Mouse (Mus musculus) lung, postnatal 14 days (tissue): Measurements from ENCODE around the gene Zmynd15.
A peak's percentile ranks its signal among the peaks of the same experiment; 100 is the strongest.
"Not testable (repeated sequence)": the region's sequence is repeated elsewhere in the genome, so short reads cannot be mapped to it uniquely, and the experiment has no call there.

Experiments used
- DNase-seq: peaks from one replicate; pipeline ENCODE4 v3.0.0; 2021

Gene Zmynd15

DNA sequence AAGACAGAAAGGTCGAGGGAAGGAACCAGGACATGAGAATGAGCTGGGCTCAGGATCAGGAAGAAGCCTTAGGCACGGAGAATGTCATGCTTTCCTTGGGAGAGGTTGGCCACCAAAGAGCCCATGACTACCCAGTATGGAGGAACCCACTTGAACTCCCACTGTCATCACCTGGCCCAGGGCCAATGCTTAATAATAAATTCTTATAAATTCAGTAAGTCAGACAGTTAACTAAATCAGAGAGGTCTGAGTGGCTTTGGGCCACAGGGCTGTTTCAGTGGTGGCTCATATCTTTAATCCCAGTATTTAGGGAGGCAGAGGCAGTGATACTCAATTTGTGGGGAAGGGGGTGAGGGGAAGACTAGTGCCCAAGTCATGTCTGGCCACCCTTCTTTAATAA, 8.3 kb upstream of the Zmynd15 start:
- no peak for DNase-seq

DNA sequence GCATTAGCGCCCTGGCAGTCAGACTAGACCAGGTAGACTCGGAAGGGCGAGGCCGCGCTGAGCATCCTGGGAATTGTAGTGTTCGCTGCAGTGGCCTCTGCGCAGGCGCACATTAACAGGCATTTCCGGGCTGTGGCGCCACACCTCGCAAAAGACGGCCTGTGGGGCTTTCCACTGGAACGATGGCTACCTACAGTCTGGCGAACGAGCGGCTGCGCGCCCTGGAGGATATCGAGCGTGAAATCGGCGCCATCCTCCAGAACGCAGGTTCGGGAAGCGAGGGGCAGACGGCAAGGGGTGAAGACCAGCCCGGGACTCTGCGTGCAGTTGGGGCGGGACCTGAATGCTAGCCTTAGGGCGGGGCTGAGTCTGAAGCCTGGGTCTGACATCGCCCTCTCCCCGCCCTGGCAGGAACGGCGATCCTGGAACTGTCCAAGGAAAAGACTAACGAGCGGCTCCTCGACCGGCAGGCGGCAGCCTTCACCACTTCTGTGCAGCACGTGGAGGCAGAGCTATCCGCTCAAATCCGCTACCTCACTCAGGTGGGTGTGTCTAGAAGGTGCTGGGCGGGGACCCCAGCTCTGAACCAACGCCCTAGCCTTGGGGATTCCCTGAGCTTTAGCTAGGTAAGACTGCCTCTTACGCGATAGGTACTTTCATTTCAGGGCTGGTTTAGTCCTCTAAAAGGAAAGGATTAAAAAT, 7.3 kb upstream of the Zmynd15 start, which contains the start of gene Med11:
TSS of gene Med11 (plus strand) at position 123 of the 702 bp plus-strand sequence.
- peak; percentile 98 for DNase-seq

DNA sequence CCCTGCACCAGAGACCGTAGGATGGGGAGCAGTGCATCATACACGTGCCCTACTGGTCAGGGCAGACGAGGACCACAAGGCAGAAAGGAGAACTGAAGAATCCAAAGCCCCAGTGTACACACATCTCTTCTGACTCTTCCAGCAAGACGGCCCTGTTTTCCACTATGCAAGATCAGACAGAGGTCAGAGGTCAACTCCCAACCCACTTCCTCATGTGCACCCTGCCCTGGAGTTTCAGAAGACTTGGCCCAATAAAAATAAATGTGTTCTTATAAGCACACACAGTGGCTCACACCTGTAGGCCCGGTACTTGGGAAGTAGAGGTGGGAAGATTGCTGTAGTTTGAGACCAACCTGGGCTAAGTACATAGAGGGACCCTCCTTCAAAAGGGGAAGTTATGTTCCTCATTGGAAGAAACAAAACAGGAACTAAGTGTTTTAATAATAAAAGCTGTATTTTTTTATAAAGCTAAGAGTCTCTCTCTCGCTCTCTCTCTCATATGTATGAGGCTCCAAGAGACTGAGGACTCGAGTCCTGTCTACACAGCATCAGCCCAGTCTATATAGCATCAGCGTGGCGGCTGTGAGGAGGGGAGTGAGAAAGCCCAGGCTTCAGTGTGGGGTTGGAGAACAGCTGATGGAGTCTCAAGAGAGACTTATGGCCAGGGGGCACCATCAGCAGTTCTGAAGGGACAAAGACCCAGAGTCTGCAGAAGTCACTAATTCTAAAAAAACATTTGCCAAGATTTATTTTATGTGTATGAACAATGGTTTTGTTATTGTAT, 5.8 kb upstream of the Zmynd15 start:
- DNase-seq, result no peak

DNA sequence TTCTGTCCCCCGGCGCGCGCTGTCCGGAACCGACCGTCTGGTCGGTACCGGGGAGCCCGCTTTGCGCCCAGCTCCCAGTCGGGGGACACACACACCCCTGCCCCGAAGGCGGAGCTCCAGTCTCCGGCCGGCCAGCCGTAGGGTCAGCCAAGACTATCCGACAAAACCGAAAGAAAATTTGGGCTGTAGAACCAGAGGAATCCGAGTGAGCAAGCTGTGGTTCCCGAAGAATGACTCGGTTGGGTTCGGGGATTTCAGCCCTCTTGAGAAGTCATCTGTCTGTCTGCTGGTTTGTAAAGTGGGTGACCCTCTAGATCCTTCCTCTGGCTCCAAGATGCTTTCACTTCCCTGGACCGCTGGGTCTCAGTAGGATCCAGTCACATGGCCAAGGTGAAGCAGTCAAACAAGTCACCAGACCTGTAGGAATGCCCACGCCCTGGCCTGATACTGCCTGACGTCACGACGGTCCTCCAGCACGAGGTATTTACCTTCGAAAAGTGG, 418 bp downstream of the Zmynd15 start, which contains the start of gene Cxcl16:
TSS of gene Cxcl16 (minus strand) at position 384 of the 501 bp plus-strand sequence.
- peak; percentile 60 for DNase-seq

DNA sequence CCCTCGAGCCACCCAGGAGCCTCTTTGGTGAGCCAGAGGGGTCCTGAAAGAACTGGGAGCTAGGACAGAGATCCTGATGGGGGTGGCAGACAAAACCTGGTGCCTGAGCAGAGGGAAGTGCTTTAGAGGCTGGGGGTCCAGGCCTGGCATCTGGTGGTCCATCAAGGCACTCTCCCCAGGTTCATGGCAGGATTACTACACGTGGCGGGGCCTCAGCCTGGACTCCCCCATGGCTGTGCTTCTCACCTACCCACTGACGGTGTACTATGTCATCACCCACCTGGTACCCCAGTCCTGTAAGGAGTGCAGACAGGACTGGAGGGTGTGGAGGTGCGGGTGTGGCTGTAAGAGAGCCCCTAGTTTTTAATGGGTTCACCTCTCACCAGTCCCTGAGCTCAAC, 4.7 kb downstream of the Zmynd15 start:
- no peak for DNase-seq

DNA sequence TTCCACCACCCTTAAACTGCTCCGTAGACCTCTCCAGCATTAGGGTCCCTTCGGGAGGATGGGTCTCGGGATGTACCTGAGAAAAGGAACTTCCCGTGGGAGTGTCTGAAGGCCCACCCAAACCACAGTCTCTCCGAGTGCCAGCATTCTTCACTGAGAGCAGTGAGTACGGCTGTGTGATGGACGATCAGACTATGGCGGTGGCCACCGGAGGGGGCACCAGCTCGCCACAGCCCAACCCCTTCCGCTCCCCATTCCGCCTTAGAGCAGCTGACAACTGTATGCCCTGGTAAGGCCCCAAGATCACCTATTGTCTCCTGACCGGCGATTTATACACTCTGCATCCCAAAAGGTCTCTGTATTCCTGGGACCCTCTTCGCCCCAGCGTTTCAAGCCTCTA, 6.0 kb downstream of the Zmynd15 start:
- no peak for DNase-seq

DNA sequence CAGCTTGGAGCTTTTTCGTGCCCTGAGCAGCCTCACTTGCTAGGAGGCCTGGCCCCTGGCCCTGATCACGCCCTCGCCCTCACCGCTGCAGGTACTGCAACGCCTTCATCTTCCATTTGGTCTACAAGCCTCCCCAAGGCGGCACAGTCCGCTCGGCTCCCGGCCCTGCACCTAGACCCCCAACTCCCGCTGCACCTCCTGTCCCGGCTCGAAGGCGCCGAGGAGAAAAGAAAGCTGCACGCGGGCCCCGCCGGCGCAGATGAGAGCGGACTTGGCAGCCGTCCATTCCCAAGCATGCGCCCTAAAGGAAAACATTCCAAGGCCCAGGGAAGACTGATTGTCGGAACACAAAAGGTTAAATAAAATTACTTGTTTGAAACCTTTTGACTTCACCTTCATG, 6.6 kb downstream of the Zmynd15 start:
- DNase-seq, result peak; percentile 56

DNA sequence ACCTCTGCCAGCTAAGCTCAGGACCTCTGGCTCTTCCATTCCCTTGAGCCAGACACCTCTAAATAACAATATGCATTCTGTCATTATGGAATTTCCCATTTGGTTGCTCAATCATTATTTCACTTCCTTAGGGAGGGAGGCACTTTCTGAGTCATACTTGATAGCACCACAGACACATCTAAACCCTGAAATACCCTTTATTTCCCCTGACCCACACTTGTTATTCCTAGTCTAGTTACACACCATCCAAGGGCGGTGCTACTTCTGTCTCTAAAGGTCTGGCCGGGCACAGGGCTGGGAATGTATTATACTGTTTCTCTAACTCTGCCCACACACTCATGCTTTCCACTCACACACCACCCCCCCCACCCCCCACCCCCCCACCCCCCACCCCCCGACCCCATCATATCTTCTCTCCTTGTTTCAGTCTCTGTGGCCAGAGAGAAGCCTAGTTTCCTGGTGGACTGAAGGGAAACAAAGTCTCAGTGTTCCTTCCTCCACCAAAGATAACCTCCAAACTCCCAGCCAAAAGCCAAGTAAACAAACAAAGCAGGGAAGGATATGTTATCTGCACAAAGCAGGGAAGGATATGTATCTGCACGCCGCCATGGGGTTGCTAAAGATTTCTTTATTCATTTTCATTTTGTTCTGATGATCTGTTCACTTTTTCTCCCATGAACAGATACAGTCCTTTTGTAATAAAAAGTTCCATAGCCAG, 8.8 kb downstream of the Zmynd15 start:
- DNase-seq, result no peak

DNA sequence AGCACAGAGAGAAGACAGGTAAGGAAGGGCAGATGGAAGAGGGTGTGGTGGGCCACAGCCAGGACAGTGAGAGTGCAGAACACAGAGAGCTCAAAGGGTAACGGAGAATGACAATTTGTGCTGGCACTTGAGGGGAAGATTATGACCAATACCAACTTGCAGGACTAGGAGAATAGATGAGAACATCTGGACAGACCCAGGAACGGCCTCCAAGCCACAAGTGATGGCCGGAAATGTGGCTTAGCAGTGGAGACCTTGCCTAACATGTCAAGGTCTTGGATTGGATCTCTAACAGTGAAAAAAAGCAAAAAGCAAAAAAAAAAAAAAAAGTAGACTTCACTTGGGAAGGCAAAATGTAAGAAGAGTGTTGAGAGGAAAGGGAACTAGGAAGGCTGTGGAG, 10.5 kb downstream of the Zmynd15 start:
- no peak for DNase-seq

DNA sequence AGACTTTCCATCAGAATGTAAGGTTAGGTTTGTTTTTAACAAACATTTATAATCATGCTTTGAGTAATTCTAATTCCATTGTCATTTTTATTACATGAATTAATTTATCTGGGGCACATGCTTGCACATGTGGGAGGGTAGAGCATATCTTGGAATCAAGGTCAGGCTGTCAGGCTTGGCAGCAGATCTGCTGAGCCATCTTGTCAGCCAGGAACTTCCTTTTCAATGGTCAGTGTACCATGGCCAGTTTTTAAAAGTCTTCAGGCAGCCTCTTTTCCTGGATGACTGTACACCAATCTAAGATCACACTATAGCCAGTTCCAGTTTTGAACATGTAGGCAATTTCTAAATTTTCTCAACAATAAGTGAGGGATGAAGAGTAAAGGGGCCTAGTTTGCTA, 13.5 kb downstream of the Zmynd15 start:
- no peak for DNase-seq

DNA sequence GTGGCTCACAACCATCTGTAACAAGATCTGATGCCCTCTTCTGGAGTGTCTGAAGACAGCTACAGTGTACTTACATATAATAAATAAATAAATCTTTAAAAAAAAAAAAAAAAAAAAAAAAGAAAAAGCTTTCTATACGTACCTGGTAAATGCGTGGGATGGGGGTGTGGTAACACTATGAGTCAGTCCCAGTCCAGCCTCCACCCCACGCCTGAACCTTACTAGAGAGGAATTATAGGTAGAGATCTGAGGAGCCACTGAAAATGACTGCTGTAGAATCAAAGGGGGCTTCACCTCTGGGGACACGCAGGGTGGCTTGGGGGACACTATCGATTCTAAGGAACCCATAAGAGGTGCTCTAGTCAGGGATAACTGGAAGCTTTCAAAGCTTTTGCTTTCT, 14.1 kb downstream of the Zmynd15 start:
- not testable (repeated sequence) for DNase-seq

DNA sequence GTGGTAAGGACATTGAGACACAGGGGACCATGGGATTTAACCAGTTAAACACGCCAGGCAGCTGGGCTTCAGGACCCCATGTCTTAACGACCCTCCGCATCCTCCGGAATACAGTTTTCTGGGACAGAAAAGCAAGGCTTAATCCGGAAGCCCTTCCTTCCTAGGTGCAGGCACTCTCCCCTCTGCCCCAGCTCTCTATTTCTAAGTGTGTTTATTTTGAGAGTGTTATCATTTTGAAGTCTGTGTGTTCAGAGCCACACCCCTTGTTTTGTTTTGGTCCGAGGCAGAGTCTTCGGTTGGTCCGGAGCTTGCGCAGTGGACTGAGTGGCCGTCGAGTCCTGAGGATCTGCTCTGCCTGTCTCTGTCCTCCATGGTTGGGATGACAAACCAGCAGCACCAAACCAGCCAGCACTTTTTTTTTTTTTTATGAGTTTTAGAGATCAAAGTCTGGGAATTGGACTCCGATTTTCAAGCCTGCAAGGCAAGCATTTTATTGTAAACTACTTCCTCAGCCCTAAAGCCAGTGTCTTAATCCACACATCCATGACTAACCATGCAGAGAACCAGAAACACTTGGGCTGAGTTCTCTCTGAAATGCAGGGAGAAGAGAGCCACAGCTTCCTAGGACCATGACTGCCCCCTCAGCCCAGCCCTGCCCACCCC, 15.8 kb downstream of the Zmynd15 start:
- DNase-seq, result no peak

DNA sequence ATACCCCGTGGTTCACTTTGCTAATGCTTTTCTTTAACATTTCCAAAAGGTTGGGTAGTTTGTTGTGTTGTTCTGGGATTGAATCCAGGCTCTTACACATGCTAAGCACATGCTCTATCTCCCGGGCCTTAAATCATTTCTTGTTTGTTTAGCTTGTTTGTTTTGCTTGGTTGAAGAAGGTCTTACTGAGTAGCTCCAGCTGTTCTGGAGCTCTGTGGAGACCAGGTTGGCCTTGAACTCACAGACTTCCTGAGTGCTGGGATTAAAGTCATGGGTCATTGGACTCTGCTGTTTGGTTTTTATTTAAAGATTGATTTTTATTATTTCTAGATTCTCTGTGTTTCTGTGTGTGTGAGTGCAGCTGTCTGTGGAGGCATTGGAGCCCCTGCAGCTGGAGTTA, 26.3 kb downstream of the Zmynd15 start:
- DNase-seq, result no peak

DNA sequence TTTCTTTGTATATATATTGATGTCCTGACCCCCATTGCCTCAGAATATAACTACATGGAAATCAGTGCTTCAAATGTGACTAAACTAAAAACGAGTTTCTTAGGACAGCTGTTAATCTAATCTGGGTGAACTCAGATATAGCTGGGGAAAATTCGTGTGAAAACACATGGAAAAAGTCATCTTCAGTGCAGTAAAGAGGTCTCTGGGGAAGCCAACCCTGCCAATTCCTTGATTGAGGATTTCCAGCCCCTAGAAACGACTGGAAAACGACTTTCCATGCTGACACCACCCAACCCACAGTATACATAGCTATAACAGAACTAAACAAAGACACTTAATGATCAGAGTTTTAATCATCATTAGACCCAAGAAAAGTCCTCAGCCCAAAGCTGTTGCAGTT, 28.6 kb downstream of the Zmynd15 start:
- DNase-seq, result no peak

DNA sequence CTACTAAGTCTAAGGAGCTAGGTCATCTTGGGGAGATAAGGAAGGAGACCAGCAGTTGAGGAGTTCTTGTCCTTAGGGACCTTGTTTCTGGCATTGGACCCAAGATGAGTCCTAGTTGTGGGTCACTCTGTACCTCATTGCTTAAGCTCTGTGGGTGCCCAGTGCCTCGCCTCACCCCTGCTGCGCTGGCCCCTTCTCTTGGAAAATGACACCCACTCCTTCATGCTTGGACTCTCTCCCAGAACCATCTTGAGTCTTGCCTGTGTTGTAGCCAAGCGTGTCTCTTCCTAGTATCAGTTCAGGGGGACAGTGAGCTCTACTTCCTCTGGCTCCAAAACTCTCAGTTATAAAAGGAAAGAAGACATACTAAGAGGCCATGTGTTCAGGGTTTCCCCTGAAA, 29.9 kb downstream of the Zmynd15 start:
- no peak for DNase-seq

DNA sequence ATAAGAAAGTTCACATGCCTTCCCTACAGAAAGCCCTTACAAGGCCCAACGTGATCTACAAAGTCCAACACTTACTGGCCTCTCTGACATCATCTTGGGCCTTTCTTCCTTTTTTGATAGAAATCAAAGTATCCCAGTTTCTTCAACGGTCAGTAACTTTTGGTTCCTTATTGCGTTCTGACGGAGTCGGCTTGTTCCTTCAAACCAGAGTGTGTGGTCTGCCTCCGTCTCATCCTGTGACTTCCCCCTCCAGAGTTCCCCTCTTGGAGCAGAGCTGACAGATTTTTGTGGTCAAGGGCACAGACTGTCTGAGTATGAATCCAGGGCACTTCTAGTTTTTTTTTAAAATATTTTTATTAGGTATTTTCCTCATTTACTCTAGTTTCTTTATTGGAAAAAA, 30.5 kb downstream of the Zmynd15 start:
- no peak for DNase-seq

DNA sequence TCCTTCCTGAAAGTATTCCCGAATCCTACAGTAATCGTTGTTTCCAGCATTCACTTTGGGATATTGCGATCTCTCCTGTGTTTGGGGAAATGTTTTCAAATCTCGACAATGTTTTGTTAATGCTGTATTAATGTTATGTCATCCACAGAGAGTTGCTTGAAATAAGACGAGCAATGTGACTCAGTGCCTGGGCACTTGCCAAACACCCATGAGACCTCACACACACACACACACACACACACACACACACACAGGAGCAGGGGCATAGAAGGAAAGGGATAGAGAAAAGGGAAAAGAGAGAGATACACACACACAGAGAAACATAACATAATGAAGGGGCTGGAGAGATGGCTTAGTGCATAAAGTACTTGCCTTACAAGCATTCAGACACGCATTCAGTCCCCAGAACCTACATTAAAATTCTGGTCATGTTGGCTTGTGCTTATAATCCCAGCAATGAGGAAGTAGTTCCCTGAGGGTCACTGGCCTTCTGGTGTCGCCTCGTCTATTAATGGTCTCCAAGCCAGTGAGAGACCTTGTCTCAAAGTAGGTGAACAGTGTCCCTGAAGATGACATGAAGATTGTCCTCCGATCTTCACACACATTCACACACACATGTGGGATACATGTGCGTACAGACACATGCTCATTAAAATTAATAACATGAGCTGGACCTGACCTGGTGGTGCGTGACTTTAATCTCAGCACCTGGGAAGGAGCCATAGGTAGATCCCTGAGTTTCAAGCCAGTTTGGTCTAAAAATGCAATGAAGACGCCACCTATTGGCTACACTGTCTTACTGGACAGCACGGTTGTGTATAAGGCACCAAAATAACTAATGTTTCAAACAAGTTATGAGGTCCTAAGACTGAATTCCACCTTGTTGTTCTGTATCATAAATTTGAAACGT, 40.6 kb downstream of the Zmynd15 start:
- DNase-seq, result peak; percentile 59

DNA sequence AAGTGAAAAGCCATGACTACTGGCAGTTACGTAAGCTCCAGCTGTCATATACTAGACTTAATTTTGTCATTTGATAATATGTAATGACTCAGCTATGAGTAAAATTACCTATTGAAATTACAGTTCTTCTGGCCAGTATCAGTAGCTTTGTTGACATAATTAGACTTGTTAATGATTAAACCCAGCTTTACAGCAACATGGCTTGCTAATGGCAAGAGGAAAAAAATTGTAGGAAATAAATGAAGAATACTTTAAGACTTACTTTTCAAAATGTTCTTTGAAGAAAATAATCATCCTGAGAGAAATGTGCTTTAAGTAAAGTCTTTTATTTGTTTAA, 41.2 kb downstream of the Zmynd15 start:
- DNase-seq, result no peak

DNA sequence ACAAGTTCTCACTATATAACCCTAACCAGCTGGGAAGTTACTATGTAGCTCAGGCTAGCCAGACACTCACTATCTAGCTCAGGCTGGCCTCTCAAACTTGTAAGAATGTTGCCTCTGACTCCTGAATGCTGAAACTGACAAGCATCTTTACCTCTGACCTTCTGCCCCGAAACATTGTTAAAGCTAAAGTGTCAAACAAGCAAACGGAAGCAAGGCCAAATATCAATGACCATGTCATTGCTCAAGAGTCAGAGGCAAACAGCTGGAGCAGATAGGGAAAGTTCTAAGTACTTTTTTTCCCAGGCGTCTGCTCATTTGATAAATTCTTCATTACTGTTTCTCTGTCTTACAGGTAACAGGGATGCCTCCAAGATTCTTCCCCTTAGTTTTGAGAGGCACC, 42.8 kb downstream of the Zmynd15 start:
- no peak for DNase-seq

DNA sequence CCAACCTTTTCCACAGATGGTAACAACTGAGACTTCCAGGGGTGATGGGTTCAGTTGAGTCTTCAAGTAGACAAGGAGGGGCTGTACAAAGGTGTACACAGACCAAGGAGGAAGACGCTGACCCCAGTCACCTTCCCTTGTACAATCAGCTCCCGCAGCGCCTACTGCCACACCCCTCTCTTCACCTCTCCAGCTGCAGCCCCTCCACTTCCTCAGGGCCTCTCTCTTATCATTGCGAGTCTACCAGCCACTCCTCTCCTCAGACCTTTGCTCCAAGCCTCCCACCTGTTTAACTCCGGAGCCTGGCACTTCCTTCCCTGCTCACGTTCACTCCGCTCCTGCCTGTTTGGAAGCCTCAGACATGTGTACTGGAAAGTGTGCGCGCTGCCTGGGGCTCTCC, 45.7 kb downstream of the Zmynd15 start, which contains the start of gene Tm4sf5:
TSS of gene Tm4sf5 (plus strand) at position 275 of the 400 bp plus-strand sequence.
- no peak for DNase-seq

DNA sequence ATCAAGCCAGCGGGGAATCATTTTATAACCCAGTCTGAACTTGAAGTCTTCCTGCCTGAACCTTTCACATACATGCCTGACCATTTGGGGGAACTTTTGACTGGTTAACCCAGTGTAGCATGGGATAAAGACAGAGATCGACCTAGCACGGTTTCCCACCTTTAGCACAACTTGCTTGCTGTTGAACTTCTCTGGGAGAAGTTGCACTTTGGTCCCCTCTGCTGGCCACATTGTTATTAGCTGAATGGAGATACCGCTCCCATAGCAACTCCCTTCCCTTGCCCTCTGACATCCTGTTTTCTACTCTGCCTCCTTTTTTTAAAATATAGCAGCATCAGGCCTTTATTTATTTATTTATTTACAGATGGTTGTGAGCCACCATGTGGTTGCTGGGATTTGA, 47.2 kb downstream of the Zmynd15 start:
- peak; percentile 86 for DNase-seq

DNA sequence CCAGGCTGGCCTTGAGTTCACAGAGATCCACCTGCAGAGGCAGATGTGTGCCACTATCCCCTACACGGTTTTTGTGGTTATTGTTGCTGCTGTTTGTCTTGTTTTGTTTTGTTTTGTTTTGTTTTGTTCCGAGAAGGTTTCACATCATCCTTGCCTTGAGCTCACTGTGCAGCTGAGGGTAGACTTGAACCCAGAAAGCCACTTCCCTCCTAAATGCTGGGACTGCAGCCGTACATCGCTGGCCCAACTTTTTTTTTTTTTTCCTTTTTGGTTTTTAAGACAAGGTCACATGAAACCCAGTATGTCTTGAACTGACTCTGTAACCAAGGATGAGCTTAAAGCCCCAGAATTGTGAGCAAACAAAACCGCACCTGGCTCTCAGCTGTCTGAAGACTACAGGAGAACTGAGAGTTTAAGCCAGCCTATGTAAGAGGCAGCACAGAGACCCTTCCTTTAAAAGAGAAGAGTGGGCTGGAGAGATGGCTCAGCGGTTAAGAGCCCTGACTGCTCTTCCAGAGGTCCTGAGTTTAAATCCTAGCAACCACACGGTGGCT, 47.8 kb downstream of the Zmynd15 start:
- DNase-seq, result no peak
